Mouse (Mus musculus): ENCODE measurements around the gene Kel. TPM values are rescaled to one million over a fixed set of nuclear protein-coding genes. Genes with fewer than 3 reads are reported as not detected.

The Kel gene
- total RNA-seq (2022), result under 1 TPM in 1 of 4 experiments, not detected in 3; 0.11 TPM

- DNase-seq (ENCODE audit: low spot score), result no peak
Measured at GRCm38 (mm10) chr6:41704123-41704522, at the start of gene Kel. Gene Kel, minus strand, starts transcription at chr6:41704339.

- DNase-seq (ENCODE audit: low spot score), result no peak
Measured at GRCm38 (mm10) chr6:41744664-41745392, 40.7 kb upstream of the Kel start.

GRCm38 (mm10) chr6:41741101-41741500 is 37.0 kb upstream of the Kel start:
- DNase-seq (ENCODE audit: low spot score), result no peak

GRCm38 (mm10) chr6:41734719-41735470 is 30.8 kb upstream of the Kel start:
- no peak for DNase-seq (ENCODE audit: low spot score)

GRCm38 (mm10) chr6:41727989-41728609 is 24.0 kb upstream of the Kel start:
- DNase-seq (ENCODE audit: low spot score), result no peak

- DNase-seq (ENCODE audit: low spot score), result no peak
Measured at GRCm38 (mm10) chr6:41721430-41721829, 17.3 kb upstream of the Kel start.

- DNase-seq (ENCODE audit: low spot score), result no peak
Measured at GRCm38 (mm10) chr6:41710281-41710680, 6.1 kb upstream of the Kel start.

- DNase-seq (ENCODE audit: low spot score), result no peak
Measured at GRCm38 (mm10) chr6:41706275-41706674, 2.1 kb upstream of the Kel start.

- no peak for DNase-seq (ENCODE audit: low spot score)
Measured at GRCm38 (mm10) chr6:41702928-41703327, 1.2 kb downstream of the Kel start.

GRCm38 (mm10) chr6:41701245-41701644 is 2.9 kb downstream of the Kel start:
- no peak for DNase-seq (ENCODE audit: low spot score)

GRCm38 (mm10) chr6:41694407-41694806 is 9.7 kb downstream of the Kel start:
- no peak for DNase-seq (ENCODE audit: low spot score)

GRCm38 (mm10) chr6:41692200-41692599 is 11.9 kb downstream of the Kel start:
- no peak for DNase-seq (ENCODE audit: low spot score)

- no peak for DNase-seq (ENCODE audit: low spot score)
Measured at GRCm38 (mm10) chr6:41685596-41685995, 18.5 kb downstream of the Kel start.

- no peak for DNase-seq (ENCODE audit: low spot score)
Measured at GRCm38 (mm10) chr6:41684911-41685310, 19.2 kb downstream of the Kel start.

GRCm38 (mm10) chr6:41684131-41684530 is 20.0 kb downstream of the Kel start, which contains the start of gene Llcfc1:
Gene Llcfc1, plus strand, starts transcription at chr6:41684431.
- no peak for DNase-seq (ENCODE audit: low spot score)

- no peak for DNase-seq (ENCODE audit: low spot score)
Measured at GRCm38 (mm10) chr6:41681656-41682055, 22.5 kb downstream of the Kel start.

- DNase-seq (ENCODE audit: low spot score), result no peak
Measured at GRCm38 (mm10) chr6:41680669-41681068, 23.5 kb downstream of the Kel start, which contains the start of gene Trpv5. Gene Trpv5, minus strand, starts transcription at chr6:41680769.

GRCm38 (mm10) chr6:41676530-41676929 is 27.6 kb downstream of the Kel start:
- DNase-seq (ENCODE audit: low spot score), result no peak

GRCm38 (mm10) chr6:41662320-41662719 is 41.8 kb downstream of the Kel start:
- DNase-seq (ENCODE audit: low spot score), result no peak

- no peak for DNase-seq (ENCODE audit: low spot score)
Measured at GRCm38 (mm10) chr6:41658487-41658886, 45.7 kb downstream of the Kel start.

- no peak for DNase-seq (ENCODE audit: low spot score)
Measured at GRCm38 (mm10) chr6:41654648-41655047, 49.5 kb downstream of the Kel start.

- no peak for DNase-seq (ENCODE audit: low spot score)
Measured at GRCm38 (mm10) chr6:41653173-41653572, 51.0 kb downstream of the Kel start.
